Mouse (Mus musculus) megakaryocyte progenitor cell, adult 5-6 weeks (primary cell): ENCODE measurements at regions not wholly inside any gene's neighbourhood (a gene's known extent, or its start where the extent isn't known, plus 50 kb on each side); places are given as distances from the start of the nearest gene placed in this dataset.

ENCODE experiments used
- ATAC-seq: replicated peaks from 2 replicates; pipeline ENCODE4 v1.8.0; 2016; ENCODE audit warnings: mild to moderate bottlenecking, moderate TSS enrichment, inconsistent platforms; ENCODE audit not compliant: poor library complexity

DNA sequence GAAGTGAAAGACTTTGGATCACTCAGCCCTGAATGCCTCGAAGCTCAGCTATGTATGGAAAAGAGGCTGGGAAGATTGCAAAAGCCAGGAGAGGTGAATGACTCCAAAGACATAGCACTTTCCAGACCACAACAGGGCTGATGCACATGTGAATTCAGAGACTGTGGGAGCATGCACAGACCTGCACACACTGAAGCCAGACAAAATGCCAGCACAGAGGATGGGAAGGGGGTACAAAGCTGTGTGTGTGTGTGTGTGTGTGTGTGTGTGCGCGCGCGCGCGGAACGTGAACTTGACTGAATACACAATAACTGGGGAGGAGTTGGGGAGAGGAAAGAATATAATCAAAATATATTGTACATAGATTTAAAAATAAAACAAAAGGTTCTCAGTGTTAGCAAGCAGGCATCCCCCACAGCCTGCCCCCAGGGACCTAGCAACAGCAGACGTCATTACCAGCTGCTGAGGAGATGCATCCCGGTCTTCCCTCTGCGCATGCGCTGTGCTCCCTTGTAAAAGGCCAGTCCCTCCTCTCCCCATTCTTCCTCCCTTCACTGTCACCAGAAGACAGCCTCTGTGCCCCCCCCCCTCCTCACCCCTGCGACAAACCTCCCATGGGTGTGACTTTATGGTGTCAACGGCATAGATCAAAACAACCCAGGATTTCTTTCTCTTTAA lies 89.5 kb upstream of the Mrps22 start:
- no peak for ATAC-seq

DNA sequence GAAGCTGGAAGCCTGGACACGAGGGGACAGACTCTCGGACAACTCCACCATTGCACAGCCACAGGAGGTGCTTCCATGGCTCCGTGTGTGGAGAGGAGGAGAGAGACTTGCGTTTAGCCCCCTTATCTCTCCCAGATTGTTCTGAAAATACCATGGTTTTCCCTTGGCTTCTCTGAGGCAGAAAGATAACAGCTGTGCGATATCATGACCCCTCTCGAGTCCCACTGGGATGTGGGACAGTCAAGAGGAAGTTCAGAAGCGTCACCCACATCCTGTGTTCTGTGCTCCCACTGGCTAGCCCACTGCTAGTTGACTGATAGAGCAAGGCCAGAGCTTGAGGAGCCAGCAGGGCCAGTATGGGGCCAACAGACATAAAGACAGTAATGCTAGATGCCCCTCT lies 84.1 kb upstream of the Mrps22 start:
- ATAC-seq = no peak

DNA sequence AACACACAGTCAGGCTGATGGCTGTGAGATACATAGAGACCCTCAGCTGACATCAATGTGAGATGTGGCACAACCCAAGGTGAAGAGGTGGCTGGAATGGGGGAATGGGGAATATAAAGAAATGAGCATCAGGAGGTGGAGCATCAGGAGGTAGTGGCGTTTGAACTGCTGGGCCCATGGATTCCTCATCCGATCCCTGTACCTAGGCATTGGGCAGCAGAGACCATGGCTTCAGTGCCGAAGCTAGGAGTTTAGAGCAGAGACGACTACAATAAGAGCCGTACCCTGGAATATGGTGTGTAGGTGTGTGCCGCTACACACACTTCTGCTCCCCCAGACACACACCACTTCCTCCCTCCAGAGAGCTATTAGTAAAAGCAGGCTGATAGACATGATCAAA lies 82.9 kb upstream of the Mrps22 start:
- no peak for ATAC-seq

DNA sequence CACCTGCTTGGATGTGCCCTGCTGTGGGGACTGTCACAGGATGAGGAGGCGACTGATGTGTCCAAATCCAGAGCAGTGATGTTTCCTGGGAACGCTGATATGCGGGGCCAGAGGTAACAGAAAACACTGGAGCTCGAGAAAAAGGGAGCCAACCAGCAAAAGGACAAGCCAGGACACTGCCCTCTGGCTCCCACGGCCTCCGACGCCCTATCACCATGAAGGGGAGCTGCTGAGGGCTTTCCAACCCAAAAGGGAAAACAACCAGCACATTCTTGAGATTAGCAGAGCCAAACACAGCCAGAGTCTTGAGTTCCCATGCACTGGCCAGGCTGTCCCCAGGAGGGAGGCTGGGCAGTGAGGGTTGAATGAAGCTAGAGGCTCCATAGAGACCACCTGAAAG lies 74.2 kb upstream of the Mrps22 start:
- ATAC-seq = no peak

DNA sequence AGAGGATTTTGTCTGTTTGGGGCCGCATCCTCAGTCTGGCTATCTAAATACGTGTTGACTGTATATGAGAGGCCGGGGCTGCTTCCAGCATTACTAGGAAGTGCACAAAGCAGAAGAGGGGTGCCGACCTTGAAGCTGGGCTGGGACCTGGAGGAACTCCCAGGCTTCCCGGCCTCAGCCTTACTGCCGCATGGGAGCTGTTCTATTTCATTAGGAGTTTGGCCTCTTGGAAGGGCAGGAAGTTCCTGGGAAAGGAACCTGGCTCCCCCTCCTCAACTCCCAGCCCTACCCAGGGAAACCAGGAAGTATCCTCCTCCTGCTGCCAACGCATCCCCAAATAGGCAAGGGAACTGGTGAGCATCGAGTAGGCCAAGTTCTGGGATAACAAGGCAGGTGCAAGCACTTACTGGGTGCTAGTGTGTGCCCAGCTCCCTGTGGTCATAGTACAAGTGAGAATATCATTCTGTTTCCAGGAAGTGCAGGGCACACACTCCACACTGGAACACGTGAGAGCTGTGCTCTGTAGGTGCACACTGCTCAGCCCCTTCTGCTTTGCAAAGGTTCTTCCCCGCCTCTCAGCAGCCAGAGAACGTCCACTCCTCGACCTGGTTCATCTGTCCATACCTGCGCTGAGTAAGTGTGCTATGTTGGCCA lies 72.1 kb upstream of the Mrps22 start:
- no peak for ATAC-seq

DNA sequence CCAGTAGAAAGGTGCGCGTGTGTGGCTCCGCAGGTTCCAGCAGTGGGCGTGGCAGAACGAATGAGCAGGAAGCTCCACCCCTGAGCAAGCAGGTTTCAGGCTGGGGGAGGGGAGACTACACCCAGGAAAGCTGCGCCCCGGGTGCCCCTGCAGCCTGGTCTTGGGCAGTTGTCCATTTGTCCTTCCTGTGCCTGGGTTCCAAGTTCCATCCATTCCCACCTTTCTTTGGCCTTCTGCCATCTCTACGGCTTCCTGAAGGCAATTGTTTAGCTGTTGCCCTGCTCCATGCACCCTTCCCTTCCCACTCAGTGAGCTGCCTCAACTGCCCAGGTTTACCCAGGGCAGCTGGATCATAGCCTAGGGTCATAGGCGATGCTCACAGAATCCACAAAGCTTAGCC lies 70.9 kb upstream of the Mrps22 start:
- ATAC-seq = no peak

DNA sequence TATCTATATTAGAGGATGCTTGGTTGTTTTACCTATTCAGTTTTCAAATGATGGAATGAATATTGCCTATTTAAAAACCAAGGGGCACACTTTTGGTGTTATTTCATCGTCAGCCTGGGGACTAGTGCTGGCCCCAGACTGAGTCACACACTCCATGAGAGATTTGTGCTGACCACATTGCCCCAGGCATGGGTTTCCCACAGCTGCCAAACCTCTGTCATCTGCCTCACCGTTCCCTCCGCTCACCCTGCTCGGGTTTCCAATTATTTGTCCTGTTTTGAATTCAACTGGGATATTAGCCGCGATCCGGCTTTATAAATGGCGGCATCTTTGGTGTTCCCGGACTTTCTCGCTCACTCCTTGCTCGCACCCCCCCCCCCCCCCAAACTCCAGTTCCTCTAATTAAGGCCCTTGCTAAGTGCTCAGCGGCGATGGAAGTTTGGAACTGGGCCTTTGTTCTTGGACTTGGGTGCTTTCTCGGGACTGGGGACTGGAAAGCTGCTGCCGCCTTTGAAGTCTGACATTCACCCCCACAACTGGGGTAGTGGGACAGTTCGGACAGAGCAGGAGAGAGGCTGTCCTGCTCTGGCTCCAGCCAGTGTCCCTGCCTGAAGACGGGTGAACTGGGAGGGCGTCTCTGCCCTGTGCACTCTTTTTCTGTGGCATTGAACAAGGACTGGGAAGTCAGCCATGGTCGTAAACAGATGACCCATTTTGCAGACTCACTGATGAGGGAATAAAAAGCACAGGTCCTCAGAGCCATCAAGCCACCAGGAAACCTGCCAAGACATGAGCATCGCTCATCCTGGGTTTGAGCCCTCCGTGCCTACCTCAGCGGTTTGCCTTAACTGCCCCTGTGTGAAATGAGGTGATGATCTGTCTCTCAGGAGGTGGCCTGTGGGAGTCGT lies 67.2 kb upstream of the Mrps22 start:
- no peak for ATAC-seq

DNA sequence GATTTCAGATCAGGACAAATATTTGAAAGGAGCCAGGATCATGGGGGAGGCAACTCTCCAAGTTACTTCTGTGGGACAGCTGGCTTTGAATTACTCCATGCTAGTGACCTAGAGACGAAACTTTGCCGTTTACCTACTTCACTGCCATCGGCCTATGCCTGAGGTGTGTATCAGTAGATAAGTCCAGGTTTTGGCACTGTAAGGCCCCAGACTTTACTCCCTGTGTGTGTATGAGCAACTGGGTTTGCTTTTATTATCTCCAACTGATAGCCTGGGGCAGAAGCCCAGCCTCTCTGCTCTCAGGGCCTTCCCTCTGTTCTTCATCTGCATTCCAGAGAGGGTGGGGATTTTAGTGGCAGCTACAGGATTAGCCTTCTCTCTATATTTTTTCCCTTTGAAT lies 65.6 kb upstream of the Mrps22 start:
- ATAC-seq = no peak

DNA sequence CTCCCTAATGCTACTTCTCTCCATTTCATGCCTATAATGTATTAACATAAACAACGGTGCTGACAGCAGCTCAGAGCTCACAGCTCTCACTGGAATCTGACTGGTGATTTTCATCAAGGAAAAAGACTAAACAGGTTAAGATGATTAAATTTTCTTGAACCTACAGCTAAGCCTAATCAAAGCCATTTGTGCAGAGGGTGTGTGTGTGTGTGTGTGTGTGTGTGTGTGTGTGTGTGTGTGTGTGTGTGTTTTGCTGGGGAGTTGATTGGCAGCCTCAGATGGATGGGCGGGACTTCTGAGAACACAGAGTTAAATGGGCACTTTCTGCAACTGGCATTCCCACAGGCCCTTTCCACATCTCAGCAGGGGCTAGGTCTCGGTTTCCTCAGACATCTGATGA lies 61.6 kb upstream of the Mrps22 start:
- no peak for ATAC-seq

DNA sequence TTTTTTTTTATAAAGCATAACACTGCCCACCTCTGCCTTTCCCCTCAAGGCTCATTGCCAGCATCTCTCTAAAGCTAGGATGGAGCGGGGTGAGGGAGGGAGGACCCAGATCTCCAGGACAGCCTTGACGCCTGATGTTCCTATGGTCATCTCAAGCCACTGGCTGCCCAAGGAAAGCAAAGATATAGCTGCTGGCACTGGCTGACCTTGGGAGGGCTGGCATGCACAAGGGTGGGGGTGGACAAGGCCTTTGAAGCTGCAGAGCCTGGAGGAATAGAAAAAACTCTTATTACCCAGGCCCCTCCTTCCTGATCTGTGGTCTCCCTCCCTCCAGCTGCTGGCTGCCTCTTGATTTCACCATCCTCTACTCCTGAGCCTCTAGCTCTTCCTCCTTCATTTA lies 50.2 kb upstream of the Mrps22 start:
- ATAC-seq = no peak
